Mouse (Mus musculus) R1 (cell line): ENCODE data around the gene Crim1.

Source experiments
- DNase-seq: peaks from one replicate; pipeline ENCODE4 v3.0.0-alpha.2; 2018; ENCODE audit warnings: low read depth, low spot score

The Crim1 gene

DNA sequence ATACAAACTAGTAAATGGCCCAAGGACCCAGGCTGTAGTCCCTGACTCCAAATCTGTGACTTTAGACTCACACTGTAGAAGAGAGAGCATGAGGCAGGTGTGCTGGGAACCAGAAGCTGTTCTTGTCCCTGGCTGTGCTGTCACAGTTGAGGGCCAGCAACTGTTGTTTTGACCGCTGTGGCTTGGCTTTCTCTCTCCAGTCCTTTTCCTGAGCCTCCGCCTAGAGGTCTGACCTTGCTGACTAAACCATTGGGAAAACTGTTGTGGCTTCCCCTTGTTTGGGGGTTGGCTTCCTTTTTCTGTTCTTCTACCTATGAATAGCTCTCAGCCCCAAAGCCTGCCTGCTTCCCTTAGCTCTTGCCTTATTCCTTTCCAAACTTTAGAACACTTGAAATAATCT lies 126.3 kb downstream of the Crim1 start:
- no peak for DNase-seq

DNA sequence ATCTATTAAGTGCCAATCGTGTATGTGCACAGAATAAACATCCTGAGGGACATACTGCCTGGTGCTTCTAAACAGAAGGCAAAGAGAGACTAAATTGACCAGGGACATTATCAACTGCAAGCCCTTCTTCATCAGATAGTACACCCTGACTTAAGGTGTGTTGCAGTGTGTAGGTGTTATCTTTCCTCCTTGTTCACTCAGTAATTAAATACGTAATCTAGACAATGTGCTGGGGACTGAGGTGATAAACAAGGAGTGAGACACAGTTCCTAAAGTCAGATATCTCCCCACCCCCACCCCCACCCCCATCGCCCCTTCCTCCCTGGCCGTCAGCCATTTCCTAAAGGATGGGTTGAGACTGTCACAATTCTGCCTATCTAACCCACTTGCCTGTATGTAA lies 127.1 kb downstream of the Crim1 start:
- no peak for DNase-seq

DNA sequence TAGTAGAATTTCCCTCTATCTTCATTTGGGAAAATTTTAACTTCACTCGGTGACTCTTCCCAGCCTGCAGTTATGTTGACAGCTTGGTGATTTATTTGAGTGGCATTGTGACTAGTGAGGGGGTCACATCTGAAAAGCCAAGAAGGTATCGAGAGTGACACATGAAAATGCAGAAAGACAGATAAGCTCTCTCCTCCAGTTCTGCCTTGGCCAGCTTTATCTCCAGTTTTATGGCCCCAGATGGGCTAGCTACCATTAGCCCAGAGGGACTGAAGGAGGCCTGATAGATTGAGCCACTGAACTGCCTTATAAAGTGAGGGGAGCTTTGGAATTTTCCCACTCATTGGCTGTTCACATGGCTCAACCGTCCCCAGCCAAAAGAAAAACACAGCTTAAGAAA lies 128.2 kb downstream of the Crim1 start:
- DNase-seq: no peak

DNA sequence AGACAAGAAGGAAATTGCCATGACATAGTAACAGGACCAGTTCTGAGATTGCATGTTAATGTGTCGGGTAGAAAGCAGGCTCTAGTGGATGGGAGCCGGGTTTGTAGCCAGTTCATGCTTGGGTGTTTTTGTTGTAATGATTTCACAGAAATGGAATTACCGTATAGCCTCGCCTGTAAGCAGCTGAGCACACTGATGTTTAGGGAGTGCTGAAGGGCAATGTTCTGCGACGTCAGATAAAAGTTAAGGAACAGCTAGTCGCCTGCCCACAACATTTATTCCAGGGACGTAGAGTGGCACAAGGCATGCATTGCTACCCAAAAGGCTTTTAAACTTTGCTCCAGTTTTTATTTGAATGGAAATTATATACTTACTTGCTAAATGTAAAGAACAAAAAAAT lies 131.4 kb downstream of the Crim1 start:
- no peak for DNase-seq

DNA sequence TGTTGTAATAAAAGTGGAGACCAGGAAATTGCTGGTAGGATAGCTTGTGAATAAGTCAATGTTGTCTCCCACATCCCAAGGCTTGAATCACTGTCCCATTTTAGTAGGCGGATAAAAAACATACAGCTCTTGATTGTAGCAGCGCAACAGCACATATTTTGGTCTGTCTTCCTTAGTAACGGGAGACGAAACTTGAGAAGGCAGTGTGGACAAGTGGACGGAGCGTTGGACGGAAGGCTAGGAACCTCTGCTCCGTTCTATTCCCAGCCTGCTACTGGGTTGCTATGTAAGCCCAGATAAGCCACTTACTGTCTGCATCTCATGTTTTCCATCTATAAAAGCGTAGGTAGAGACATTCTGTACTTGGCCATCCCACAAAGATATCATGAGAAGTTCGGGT lies 133.2 kb downstream of the Crim1 start:
- DNase-seq: no peak

DNA sequence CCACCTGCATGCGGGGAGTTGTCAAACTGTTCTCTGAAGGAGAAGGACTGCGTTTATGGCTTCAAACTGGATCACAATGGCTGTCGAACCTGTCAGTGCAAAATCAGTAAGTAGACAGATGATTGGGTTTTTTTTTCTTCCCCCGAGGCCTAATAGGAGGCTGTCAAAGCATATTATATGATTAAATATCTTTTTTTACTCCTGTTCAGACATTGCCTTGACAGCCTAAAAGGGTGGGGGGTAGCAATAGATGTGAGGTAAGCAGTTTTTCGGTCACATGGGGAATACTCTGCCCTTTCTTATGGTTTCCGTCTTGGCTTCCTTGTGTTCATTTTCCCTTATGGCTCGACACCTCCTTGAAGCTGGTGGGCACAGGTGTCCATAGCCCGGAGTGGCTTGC lies 135.2 kb downstream of the Crim1 start:
- no peak for DNase-seq

DNA sequence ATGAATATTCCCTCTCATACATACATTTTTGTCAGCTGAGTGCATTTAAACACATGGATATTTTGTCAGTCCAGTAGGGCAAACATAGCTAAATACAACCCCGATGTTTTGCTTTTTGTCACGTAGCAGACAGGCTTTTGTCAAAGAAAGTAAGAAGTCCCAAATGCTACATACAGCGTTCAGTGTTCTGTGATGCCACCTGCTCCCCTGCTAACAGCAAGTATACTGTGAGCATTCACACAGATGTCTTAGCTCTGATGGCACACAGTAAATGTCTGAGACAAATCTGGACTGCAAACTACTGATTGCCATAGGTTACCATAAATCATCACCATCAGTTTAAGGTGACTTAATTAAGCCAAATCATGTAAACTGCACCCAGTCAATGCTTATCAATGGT lies 143.6 kb downstream of the Crim1 start:
- no peak for DNase-seq

DNA sequence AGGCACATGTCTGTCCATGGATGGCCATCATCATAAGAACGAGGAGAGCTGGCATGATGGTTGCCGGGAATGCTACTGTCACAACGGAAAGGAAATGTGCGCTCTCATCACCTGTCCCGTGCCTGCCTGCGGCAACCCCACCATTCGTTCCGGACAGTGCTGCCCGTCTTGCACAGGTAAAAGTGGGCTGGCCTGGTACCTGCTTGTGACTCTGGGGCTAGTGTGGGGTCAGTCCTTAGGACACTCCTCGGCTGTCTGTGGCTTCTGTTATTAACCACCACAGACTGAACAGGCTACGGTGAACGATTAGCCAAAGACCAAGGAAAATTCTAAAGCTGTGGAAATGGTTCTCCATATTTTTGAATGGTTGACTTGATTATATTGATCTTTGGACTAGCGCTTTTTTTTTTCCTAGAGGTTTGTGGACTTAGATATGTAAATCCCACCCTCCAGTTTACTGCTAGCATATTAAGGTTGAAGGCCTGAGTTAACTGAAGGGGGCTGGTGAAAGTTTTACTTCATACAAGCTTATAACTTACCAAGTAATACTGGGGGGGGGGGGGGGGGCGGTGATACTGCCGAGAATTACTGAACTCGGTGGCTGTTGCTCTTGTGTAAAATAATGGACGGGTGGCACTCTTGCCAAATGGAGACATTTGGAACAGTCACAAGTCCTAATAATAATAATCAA lies 147.2 kb downstream of the Crim1 start:
- DNase-seq: no peak

DNA sequence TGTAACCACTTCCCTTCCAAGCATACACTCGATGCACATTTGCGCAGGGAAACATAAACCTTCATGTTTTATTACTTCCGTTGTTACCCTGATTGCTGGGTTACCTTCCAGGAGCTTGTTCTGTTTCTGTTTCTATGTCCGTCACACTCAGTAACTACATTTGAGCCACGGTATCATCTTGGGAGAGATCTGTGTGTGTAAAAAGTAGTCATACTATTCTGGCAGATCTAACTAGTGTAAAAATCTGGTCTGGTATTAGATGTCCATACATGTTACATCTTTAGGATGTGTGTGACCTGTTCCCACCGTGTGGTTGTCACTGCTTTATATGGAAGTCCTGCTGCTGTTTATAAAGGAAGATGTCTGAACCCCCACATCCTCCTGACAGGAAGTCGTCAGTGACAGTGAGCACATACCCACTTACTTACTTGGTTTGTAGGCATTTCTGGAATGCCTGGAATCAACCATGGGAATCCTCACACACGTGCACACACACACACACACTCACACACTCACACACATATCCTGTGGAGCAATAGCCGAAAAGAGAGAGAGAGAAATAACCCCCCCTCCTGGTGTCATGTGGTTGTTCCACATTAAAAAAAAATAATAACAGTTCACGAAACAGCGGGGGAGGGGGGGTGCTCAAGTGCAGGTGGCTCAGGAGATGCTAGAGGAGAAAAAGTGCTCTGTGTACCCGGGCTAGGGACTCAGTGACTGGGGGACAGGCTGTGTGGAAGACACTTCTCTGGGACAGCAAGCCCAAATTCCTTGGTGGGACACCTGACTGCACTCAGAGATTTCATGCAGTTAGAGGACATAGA lies 151.8 kb downstream of the Crim1 start:
- no peak for DNase-seq

DNA sequence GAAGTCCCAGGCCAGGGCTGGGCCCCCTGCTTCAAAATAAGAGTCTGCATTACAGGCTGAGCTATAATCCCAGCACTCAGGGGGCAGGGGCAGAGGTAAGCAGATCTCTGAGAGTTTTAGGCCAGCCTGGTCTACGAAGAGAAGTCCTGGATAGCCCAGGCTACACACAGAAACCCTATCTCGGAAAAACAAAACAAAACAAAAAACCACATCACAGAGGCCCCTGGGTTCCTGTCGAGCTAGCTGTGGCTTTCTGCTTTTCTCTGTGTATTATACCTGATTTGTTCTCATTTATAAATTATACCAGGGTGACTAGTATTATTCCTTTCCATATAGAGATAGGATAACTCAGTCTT lies 152.4 kb downstream of the Crim1 start:
- DNase-seq: no peak

DNA sequence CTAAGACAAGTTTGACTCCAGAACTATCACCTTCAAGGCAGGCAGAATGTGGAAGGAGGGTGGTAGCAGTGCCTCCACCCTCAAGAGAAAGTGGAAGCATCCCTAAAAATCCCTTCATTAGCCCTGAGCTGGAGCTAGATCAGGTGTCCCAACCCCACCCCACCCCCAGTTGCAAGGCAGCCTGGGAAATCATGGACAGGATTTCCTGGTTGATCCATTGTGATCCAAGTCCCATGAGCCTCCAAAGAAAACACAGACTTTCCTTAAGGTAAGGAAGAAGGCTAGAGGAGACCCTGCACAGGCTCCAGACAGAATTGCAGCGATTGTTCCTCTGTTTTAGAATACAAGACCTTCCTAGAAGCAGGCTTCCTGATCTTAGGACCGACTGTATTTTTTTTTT lies 154.4 kb downstream of the Crim1 start:
- no peak for DNase-seq

DNA sequence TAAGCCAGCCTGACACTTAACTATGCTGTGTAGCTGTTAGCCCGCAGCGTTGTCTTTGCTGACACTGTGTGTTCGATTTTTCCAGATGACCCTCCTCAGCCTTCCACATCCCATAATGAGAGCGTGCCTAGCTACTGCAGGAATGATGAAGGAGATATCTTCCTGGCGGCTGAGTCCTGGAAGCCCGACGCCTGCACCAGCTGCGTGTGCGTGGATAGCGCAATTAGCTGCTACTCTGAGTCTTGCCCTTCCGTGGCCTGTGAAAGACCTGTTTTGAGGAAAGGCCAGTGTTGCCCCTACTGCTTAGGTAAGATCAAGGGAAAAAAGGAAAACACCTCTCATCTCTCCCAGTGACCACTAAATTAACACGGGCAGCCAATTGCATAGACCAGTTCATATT lies 154.8 kb downstream of the Crim1 start:
- no peak for DNase-seq

DNA sequence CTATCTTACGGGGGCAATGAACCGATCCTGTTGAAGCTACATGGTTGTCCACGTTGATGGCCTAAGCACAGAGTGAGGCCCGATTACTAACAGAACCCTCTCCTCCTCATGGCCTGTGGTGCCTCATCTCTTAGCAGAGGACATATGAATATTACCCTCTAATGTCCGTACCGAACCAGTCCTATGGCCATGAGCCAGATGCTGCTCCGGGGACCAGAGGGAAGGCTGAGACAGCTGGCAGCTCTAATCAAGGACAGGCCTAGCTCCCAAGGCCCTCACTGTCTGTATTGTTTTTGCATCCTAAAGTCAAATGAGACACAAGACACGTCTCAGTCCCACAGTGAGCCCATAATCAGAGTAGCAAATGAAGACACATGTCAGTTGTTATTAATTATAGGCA lies 155.6 kb downstream of the Crim1 start:
- no peak for DNase-seq

DNA sequence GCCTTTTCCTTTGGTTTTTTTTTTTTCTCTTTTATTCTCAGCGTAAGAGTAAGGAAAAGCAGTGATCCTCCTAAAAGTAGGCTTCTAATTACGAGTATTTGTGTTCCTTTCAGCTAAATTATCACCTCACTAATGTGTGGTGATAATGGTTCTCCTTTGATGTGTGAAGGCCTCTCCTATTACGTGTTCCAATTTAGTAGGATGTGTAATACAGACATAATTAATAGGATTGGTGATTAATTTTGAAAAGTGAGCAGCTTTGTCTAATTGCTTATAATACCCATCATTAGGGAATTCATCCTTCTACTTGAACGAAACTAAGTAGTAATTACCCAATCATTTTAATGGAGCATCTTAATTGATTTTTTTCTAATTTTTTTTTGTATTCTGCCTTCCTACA lies 157.7 kb downstream of the Crim1 start:
- DNase-seq: no peak

DNA sequence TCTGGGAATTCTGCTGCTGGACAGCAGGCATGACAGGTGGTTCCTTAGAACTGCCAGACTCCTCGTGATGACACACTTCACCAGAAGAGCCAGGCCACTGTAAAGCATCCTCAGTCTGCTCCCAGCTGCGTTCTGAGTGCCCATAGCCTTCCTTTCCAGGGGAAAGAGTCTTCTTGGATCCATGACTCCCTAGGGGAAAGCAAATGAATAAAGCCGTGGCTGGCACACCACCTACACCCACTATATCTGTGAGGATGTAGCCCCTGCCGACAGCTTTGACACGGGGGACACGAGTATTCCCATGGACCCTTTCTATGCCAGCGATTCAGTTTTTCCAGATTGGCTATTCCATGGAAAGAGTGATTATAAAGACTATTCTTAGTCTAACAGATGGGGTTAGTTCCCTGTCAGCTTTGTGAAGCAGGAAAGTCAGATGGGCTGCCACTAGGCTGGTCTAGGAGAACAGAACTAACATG lies 158.2 kb downstream of the Crim1 start:
- DNase-seq: no peak

DNA sequence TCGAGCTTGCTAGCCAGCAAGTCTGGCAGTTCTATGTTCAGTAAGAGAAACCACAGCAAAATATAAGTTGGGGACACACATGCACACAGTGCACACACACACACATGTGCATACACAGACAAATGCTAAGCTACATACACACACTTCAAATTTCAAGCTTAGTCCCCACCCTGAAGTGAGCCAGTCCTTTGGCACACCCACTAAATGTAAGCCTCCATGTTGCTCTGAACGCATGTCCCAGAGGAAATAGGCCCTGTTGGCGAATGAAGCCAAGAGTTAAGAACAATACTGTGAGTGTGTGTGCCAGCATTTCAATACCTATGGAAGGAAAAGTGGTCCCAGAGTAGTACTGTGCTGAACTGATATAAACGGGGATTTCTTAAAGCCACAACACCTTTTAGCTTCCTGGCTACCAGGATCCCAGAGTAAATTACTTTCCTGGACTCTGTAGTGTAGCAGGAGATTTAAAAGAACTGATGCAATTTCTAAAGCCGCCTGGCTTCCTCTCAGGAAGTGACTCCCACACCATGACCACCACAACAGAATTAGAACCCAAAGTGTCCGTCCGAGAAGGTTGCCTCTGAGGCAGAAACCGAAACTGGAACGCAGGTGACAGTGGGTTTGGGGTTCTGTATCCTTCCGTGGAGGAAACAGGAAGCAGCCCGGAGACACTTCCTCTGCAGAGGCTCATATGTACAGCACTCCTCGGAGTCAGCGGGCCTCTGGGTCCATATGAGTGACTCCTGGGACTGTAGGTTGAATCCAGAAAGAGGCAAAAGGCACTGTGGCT lies 162.1 kb downstream of the Crim1 start:
- DNase-seq: no peak

DNA sequence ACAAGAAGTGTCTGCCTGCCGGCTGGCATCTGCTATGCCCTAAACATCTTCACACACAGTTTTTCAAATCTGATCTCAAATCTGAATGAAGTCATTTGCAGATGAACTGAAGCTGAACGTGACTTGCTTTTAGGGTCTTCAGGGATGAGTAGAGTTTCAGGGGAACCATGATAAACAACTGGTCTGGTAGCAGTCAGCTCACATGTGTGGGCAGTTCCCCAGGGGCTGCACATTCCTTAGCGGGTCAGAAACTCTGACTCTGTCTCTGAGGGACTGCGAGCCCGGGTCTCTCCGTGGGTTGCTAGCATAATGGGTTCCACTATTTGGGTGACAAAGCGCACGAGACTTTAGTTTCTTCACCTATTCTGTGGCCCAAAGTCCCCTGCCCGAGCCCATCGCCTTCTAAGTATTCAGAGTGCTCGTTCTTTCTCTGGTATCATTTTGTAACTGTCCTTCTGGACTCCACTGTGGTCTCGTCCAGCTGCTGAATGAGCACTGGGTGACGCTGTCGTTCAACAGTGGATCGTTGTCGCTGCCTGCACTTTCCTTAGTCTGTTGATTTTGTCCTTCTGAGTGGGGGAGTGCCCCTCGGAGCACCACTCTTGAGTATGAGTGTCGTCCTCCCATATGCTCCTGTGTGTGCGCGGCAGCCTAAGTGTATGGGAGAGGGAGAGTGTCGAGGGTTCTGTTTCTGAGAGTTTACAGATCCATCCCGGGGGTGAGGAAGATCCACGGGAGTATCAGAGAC lies 164.7 kb downstream of the Crim1 start:
- no peak for DNase-seq

DNA sequence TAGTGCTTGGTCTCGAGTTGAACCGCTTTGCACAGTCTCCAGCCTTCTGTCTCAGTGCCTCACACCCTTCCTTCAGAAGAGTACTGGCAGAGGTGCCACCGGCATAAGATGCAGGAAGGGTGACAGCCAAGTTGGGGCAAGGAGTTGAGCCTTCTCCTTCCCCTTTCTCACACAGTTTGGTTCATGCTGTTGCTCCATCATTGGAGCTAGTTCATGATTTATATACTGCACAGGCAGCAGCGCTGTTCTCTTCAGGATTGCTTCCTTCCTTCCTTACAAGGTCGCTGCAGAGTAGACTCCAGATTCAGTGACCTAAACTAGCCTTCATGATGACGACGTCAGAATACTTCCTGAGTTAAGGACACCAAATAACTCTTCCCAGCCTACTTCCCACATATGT lies 166.0 kb downstream of the Crim1 start:
- no peak for DNase-seq

DNA sequence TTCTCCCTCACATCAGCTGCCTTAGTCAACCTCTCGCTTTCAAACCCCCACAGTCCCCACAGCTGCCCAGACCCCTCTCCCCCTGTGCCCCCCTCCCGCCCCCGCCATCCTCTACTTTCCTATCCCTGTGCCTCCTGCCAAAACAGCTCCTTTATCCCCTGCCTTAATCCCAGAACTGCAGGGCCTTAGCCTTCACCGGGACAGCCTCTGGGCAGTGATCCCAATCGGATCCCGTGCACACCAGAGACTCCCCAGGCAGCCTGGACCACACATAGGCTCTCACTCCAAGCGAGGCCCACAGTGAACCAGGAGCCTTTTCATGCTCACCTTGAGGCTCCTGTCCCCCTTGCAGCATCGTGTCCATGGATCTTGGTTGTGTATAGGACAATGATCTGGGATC lies 168.4 kb downstream of the Crim1 start:
- DNase-seq: no peak

DNA sequence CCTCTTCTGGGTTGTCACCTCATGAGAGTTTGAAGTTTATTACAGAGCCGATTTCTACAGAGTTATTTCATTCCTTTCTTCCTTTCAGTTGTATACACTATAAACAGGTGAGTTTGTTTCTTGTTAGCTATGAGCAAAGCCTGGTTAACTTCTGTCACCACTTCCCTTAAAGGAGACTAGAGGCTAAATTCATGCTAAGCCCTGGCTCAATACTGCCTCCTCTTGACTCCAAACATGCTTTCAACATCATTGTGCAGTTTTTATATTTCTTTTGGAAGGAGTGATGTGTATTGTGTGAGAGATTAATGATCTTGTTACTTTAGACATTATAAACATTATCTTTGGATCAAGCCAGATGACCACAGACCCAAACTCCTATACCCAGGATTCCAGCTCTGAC lies 170.4 kb downstream of the Crim1 start:
- no peak for DNase-seq

DNA sequence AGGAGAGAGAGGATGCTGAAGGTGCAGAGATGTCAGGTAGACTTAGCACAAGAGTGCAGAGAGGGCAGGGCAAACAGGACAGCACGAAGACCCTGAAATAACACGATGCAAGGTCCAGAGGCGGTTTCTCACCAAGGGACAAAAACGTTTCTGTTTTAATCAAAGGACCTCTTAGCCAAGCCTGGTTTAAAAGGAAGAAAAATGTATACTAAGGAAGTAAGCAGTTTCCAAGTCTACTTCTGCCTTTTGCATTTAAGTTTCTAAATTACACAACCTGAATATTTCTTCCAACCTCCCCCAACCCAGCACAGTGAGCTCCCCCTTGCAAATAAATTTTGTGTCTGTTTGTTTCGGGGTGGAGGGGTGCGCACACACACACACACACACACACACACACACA lies 173.1 kb downstream of the Crim1 start:
- no peak for DNase-seq

DNA sequence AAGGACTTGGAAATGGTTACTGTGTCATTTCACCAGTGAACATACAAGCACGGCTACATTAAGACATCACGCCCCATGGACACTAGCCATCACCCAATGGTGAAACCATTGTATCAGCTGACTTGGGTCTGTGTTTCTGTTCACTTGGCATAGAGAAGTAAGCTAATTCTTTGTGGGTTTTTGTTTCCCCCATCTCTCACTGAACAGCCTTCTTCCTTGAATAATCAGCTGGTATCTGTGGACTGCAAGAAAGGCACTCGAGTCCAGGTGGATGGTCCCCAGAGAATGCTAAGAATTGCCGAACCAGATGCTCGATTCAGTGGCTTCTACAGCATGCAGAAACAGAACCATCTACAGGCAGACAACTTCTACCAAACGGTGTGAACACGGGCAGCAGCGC lies 173.8 kb downstream of the Crim1 start:
- DNase-seq: no peak
